Mouse (Mus musculus): ENCODE measurements around the gene Nktr.

GRCm38 (mm10) chr9:121677476-121677875 lies 41.5 kb upstream of the Nktr start:
- TF ChIP-seq CTCF (IDR thresholded peaks at IDR 0.05; ENCODE audit: low read depth, low read length) (no peak), POLR2A (IDR thresholded peaks at IDR 0.05; ENCODE audit: extremely low read depth, insufficient read depth, low read length) (no peak)

Measured in liver, adult 2 months (tissue).